Mouse (Mus musculus): ENCODE results near the gene Gpr162.
A peak's percentile ranks its signal among the peaks of the same experiment; 100 is the strongest.
"Not testable (repeated sequence)": the region's sequence is repeated elsewhere in the genome, so short reads cannot be mapped to it uniquely, and the experiment has no call there.

The Gpr162 gene

GRCm38 (mm10) chr6:124863658-124864298 is at the start of gene Gpr162:
Gpr162 (minus strand) TSS chr6:124863983.
- peak; percentile 83 for DNase-seq

GRCm38 (mm10) chr6:124913214-124913613 is 49.4 kb upstream of the Gpr162 start:
- DNase-seq = no peak

GRCm38 (mm10) chr6:124911533-124912218 is 47.9 kb upstream of the Gpr162 start, which contains the start of gene Lag3:
Lag3 (minus strand) TSS chr6:124911705.
- no peak for DNase-seq

GRCm38 (mm10) chr6:124910032-124910431 is 46.2 kb upstream of the Gpr162 start:
- peak; percentile 35 for DNase-seq

GRCm38 (mm10) chr6:124907767-124908166 is 44.0 kb upstream of the Gpr162 start:
- DNase-seq = no peak

GRCm38 (mm10) chr6:124904991-124905860 is 41.4 kb upstream of the Gpr162 start:
- DNase-seq = peak; percentile 64

GRCm38 (mm10) chr6:124904161-124904981 is 40.6 kb upstream of the Gpr162 start:
- peak; percentile 87 for DNase-seq

GRCm38 (mm10) chr6:124903580-124904151 is 39.9 kb upstream of the Gpr162 start:
- DNase-seq = peak; percentile 96

GRCm38 (mm10) chr6:124901851-124902250 is 38.1 kb upstream of the Gpr162 start:
- DNase-seq = no peak

- DNase-seq = no peak
Measured at GRCm38 (mm10) chr6:124900801-124901480, 37.2 kb upstream of the Gpr162 start.

GRCm38 (mm10) chr6:124900056-124900800 is 36.4 kb upstream of the Gpr162 start:
- no peak for DNase-seq

GRCm38 (mm10) chr6:124898359-124898758 is 34.6 kb upstream of the Gpr162 start:
- DNase-seq = no peak

- DNase-seq = not testable (repeated sequence)
Measured at GRCm38 (mm10) chr6:124894113-124894512, 30.3 kb upstream of the Gpr162 start.

GRCm38 (mm10) chr6:124890997-124891396 is 27.2 kb upstream of the Gpr162 start:
- DNase-seq = no peak

- no peak for DNase-seq
Measured at GRCm38 (mm10) chr6:124888555-124889125, 24.9 kb upstream of the Gpr162 start.

GRCm38 (mm10) chr6:124887986-124888385 is 24.2 kb upstream of the Gpr162 start, which contains the start of gene Cd4:
Cd4 (minus strand) TSS chr6:124888221.
- no peak for DNase-seq

- DNase-seq = no peak
Measured at GRCm38 (mm10) chr6:124885956-124886381, 22.2 kb upstream of the Gpr162 start.

GRCm38 (mm10) chr6:124884714-124885500 is 21.1 kb upstream of the Gpr162 start:
- DNase-seq = peak; percentile 85

GRCm38 (mm10) chr6:124883351-124883750 is 19.6 kb upstream of the Gpr162 start:
- no peak for DNase-seq
